Mouse (Mus musculus): Measurements from ENCODE around the gene Hoxb3. TPM values are rescaled to one million over a fixed set of nuclear protein-coding genes. Genes with fewer than 3 reads are reported as not detected.

Hoxb3 gene
- total RNA-seq, 1 experiment from 2014 or later = 1.8 TPM

DNA sequence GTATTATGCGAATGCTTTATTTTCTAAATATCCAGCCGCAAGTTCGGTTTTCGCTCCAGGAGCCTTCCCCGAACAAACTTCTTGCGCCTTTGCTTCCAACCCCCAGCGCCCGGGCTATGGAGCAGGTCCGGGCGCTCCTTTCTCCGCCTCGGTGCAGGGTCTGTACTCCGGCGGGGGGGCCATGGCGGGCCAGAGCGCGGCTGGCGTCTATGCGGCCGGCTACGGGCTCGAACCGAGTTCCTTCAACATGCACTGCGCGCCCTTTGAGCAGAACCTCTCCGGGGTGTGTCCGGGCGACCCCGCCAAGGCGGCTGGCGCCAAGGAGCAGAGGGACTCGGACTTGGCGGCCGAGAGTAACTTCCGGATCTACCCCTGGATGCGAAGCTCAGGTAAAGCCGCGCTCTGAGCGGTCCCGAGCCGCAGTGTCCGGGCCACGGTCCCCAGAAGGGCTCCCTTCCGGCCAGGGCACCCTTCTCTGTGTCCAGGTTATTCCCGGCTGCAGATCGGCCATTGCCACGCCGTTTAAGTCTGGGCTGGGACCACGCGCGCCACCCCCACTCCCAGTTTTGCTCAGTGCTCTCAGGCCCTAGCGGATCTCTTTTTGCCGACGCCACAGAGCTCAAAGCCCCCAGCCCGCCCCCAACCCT is 36.3 kb upstream of the Hoxb3 start:
- ATAC-seq (replicated peaks; ENCODE audit: insufficient number of reproducible peaks, low FRiP score, low TSS enrichment, poor library complexity, severe bottlenecking) = no peak

GRCm38 (mm10) chr11:96287411-96287810 is 35.7 kb upstream of the Hoxb3 start:
- no peak for ATAC-seq (replicated peaks; ENCODE audit: insufficient number of reproducible peaks, low FRiP score, low TSS enrichment, poor library complexity, severe bottlenecking)

- no peak for ATAC-seq (replicated peaks; ENCODE audit: insufficient number of reproducible peaks, low FRiP score, low TSS enrichment, poor library complexity, severe bottlenecking)
Observed at GRCm38 (mm10) chr11:96288455-96289221, 34.5 kb upstream of the Hoxb3 start.

- no peak for ATAC-seq (replicated peaks; ENCODE audit: insufficient number of reproducible peaks, low FRiP score, low TSS enrichment, poor library complexity, severe bottlenecking)
Observed at GRCm38 (mm10) chr11:96289293-96289692, 33.8 kb upstream of the Hoxb3 start.

GRCm38 (mm10) chr11:96289837-96290236 is 33.3 kb upstream of the Hoxb3 start:
- ATAC-seq (replicated peaks; ENCODE audit: insufficient number of reproducible peaks, low FRiP score, low TSS enrichment, poor library complexity, severe bottlenecking) = no peak

DNA sequence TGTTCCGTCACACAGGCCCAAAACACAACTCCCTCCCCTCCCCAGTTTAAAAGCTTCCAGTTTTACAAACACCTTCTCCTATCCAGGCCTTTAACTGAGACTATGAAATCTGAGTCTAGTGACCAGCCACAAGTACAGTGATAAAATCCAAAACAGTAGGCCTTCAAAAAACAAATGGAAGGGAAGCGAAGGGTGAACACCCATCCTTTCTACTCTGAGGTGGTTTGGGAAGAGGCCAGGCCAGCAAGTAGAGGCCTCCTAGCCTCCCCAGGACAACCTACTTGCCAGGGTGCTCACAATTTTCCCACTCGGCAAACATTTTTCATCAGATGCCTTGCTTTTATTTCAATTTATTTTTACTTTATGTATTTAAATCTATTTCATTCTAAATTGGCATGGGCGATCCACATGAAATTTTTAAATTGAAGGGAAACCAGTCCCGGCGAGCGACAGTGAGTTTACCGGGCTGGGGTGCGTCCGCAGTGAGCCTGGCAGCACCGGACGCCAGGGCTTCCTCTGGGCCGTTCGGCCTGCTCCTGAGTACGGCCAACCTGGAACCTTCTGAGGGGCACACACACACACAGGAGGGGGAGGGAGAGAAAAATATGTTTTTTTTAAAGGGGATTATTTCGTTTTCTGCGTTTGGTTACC is 32.3 kb upstream of the Hoxb3 start:
- no peak for ATAC-seq (replicated peaks; ENCODE audit: insufficient number of reproducible peaks, low FRiP score, low TSS enrichment, poor library complexity, severe bottlenecking)

- ATAC-seq (replicated peaks; ENCODE audit: insufficient number of reproducible peaks, low FRiP score, low TSS enrichment, poor library complexity, severe bottlenecking) = no peak
Observed at GRCm38 (mm10) chr11:96291681-96292564, 31.2 kb upstream of the Hoxb3 start, which contains the start of gene Hoxb6. Hoxb6 (plus strand) TSS chr11:96292476.

- ATAC-seq (replicated peaks; ENCODE audit: insufficient number of reproducible peaks, low FRiP score, low TSS enrichment, poor library complexity, severe bottlenecking) = no peak
Observed at GRCm38 (mm10) chr11:96292565-96293301, 30.4 kb upstream of the Hoxb3 start.

DNA sequence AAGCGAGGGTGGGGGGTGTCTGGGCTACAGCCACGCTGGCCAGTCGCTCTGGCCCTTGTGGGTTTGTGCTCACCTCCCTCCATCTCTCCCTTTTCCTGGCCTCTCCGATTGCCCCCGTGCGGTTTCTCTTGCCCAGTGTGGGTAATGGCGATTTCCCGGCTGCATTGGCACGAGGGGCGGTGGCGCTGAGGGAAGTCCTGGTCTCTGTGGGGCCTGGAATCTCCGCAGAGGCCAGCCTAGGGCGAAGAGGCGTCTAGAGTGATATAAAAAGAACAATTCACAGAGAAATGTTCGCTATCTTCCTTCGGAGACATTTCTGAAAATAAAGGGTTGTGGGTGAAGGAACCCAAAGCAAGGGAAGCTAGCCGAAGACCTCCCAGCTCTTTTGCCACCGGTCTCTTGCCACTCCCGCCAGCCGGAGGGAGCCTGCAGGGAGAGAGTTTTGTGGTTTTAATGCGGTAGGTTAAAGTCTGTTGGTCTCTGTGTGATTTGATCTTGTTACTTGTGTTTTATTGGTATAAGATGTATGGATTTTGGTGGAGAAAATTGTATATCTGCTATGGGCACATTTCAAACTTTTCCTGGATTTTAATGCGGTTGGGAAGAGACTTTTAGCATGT is 29.7 kb upstream of the Hoxb3 start:
- no peak for ATAC-seq (replicated peaks; ENCODE audit: insufficient number of reproducible peaks, low FRiP score, low TSS enrichment, poor library complexity, severe bottlenecking)

GRCm38 (mm10) chr11:96294245-96295091 is 28.7 kb upstream of the Hoxb3 start:
- ATAC-seq (replicated peaks; ENCODE audit: insufficient number of reproducible peaks, low FRiP score, low TSS enrichment, poor library complexity, severe bottlenecking) = peak; percentile 88

DNA sequence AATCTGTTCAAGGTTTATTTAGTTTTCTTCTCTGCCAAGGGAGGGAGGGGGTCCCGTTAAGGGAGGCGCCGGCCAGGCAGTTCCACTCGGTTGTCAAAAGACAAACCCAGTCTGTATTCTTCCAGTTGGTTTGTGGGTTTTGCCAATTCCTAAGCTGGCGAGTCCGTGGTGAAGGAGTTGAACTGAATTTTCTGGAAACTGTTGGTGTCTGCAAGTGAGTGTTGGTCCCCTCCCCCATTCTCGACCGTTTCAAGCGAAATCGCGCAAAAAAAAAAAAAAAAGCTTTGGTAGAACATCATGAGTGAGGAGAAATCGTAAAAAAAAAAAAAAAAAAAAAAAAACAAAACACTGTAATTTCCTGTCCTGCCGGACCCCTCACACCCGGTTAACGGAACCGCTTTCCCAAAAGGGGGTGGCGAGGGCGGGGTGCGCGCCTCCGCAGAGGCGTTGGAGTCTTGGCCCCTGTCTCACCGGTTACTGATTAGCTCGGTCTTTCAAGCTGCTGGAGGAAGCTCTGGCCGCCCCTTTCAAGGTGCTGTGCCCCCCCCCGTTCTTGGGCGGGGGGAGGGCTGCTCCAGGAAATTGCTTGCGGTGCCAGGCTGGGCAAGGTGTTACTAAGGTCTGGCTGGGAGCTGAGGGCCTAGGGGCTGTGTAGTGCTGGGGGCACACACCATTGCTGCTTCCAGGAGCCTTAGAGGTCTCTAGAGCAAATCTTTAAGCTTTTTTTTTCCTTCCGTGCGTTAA is 27.9 kb upstream of the Hoxb3 start:
- ATAC-seq (replicated peaks; ENCODE audit: insufficient number of reproducible peaks, low FRiP score, low TSS enrichment, poor library complexity, severe bottlenecking) = no peak

GRCm38 (mm10) chr11:96296997-96297396 is 26.1 kb upstream of the Hoxb3 start:
- no peak for ATAC-seq (replicated peaks; ENCODE audit: insufficient number of reproducible peaks, low FRiP score, low TSS enrichment, poor library complexity, severe bottlenecking)

- no peak for ATAC-seq (replicated peaks; ENCODE audit: insufficient number of reproducible peaks, low FRiP score, low TSS enrichment, poor library complexity, severe bottlenecking)
Observed at GRCm38 (mm10) chr11:96297428-96297827, 25.7 kb upstream of the Hoxb3 start.

- no peak for ATAC-seq (replicated peaks; ENCODE audit: insufficient number of reproducible peaks, low FRiP score, low TSS enrichment, poor library complexity, severe bottlenecking)
Observed at GRCm38 (mm10) chr11:96297968-96298635, 25.0 kb upstream of the Hoxb3 start.

- ATAC-seq (replicated peaks; ENCODE audit: insufficient number of reproducible peaks, low FRiP score, low TSS enrichment, poor library complexity, severe bottlenecking) = no peak
Observed at GRCm38 (mm10) chr11:96298895-96299667, 24.0 kb upstream of the Hoxb3 start.
